Mouse (Mus musculus) MEL (cell line): Measurements from ENCODE around the gene Lama5.
A peak's percentile ranks its signal among the peaks of the same experiment; 100 is the strongest.

Source experiments
- CTCF ChIP-seq, 3 experiments: IDR thresholded peaks in 2 of 3; conservative IDR thresholded peaks in 1 of 3; 2 replicates each; pipeline ENCODE4 v1.5.1; 2011 to 2012; ENCODE audit warnings: low read length in 3 of 3, low read depth in 2 of 3, mild to moderate bottlenecking in 2 of 3, improper control_type of control experiment in 1 of 3, inconsistent platforms in 1 of 3, mixed read lengths in 1 of 3, moderate library complexity in 1 of 3; ENCODE audit not compliant: control insufficient read depth in 1 of 3, insufficient read depth in 1 of 3, poor library complexity in 1 of 3, severe bottlenecking in 1 of 3
- JUND ChIP-seq: IDR thresholded peaks from 2 replicates; pipeline ENCODE4 v1.6.1; 2011; ENCODE audit warnings: low read depth, mild to moderate bottlenecking, improper control_type of control experiment, low read length
- MEF2A ChIP-seq: IDR thresholded peaks from 2 replicates; pipeline ENCODE4 v1.6.1; 2014; ENCODE audit warnings: low read depth, mild to moderate bottlenecking, inconsistent platforms, low read length, improper control_type of control experiment; ENCODE audit not compliant: poor library complexity, insufficient replicate concordance, severe bottlenecking; ENCODE audit errors: extremely low read depth
- MYB ChIP-seq: IDR thresholded peaks from 2 replicates; pipeline ENCODE4 v1.6.1; 2011; ENCODE audit warnings: mild to moderate bottlenecking, low read depth, low read length, improper control_type of control experiment
- POLR2A ChIP-seq, 2 experiments: IDR thresholded peaks; 2 replicates each; pipeline ENCODE4 v1.6.1; 2011 to 2012; ENCODE audit warnings: low read length in 2 of 2, mild to moderate bottlenecking in 2 of 2, control low read depth in 1 of 2, improper control_type of control experiment in 1 of 2, low read depth in 1 of 2, moderate library complexity in 1 of 2; ENCODE audit not compliant: control insufficient read depth in 1 of 2, insufficient read depth in 1 of 2, poor library complexity in 1 of 2
- TBP ChIP-seq: IDR thresholded peaks from 2 replicates; pipeline ENCODE4 v1.8.0; 2011; ENCODE audit warnings: low read depth, low read length, improper control_type of control experiment
- USF2 ChIP-seq, 2 experiments: IDR thresholded peaks; 2 replicates each; pipeline ENCODE4 v1.6.1; 2011 to 2012; ENCODE audit warnings: improper control_type of control experiment in 2 of 2, low read length in 2 of 2, borderline replicate concordance in 1 of 2, inconsistent platforms in 1 of 2, low read depth in 1 of 2, mild to moderate bottlenecking in 1 of 2; ENCODE audit not compliant: insufficient read depth in 1 of 2

DNA sequence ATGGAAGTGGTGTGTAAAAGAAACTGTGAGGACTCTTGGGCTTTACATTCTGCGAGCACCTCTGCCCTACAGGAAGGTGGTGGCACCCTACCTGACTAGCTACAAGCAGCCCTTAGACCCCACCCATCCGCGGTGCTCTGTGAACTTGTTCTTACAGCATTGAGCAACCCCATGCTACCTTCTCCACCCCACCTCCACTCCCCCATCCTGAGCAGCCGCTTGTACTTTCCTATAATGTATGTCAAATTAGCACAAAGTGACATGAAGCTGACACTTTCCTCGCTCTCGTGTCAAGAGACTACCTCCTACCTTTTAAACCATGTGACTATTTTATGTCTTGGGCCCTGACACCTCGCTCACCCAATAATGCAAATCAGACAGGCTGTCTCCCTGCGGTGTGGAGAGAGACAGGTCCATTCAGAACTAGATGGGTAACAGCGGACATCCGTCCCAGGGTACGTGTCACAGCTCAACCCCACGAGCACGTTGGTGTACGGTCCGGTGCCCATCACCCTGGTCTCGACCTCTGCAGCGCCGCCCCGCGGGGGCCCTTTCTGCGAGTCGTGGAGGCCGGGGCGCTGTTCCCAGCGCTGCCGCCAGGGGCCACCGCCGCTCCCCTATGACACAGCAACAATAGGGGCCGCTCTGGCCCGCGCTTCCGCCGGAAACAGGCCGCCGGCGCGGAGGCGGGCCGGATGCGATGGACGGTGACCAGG lies 54.7 kb downstream of the Lama5 start, which contains the start of gene Adrm1:
- TF ChIP-seq MEF2A (no peak), JUND (no peak), CTCF (IDR thresholded peaks at IDR 0.05 in 2 of 3, conservative IDR thresholded peaks at IDR 0.05 in 1 of 3; ENCODE audit: control insufficient read depth in 1 of 3, insufficient read depth in 1 of 3, low read depth in 2 of 3, low read length in 3 of 3, poor library complexity in 1 of 3, severe bottlenecking in 1 of 3) (peak in 2 of 3 experiments; percentile 76 to 98; a peak in 5 of 6 replicates), MYB (no peak), POLR2A (IDR thresholded peaks at IDR 0.05; ENCODE audit: control insufficient read depth in 1 of 2, insufficient read depth in 1 of 2, low read depth in 1 of 2, low read length in 2 of 2, poor library complexity in 1 of 2) (peak; percentile 53 to 65; a peak in 2 of 4 replicates), USF2 (IDR thresholded peaks at IDR 0.05; ENCODE audit: borderline replicate concordance in 1 of 2, insufficient read depth in 1 of 2, low read depth in 1 of 2, low read length in 2 of 2) (no peak), TBP (no peak; the same call in 1 of the 2 replicates)
